Mouse (Mus musculus): ENCODE measurements at regions not wholly inside any gene's neighbourhood (a gene's known extent, or its start where the extent isn't known, plus 50 kb on each side); places are given as distances from the start of the nearest gene placed in this dataset.

DNA sequence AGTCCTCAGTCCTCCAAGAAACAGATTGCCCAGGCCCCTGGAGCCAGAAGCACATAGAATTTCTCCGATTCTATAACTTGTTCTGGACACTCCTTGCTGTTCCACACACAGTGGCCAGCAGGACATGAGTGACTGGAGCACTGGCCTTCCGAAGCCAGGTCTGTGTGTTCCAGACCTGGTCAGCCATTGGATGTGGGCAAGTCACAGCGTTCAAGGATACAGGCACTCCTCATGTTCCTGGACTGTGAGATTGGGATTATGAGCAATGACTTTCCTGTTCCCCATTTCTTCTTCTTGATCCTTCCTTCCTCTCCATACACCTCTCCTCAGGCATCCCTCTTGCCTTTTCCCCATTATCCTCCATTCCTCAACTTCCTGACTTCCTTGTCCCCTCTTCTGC, 281.8 kb upstream of the Gjb5 start:
- H3K4me2 ChIP-seq (ENCODE audit: insufficient read depth, low read depth, poor library complexity, severe bottlenecking) = no peak overlapping the region
- H3K36me3 ChIP-seq (replicated peaks in 1 of 2; ENCODE audit: control insufficient read depth in 1 of 2, insufficient read depth in 1 of 2, low read length in 1 of 2) = no peaks in the 10 kb centered on the region
- H3K9ac ChIP-seq (ENCODE audit: insufficient read depth, low read depth) = no peak overlapping the region
- no peak overlapping the region for H3K27ac ChIP-seq (ENCODE audit: insufficient read depth, low read depth)
- TF ChIP-seq HCFC1 (IDR thresholded peaks at IDR 0.05; ENCODE audit: low read depth, low read length) (no peak), ETS1 (conservative IDR thresholded peaks at IDR 0.05; ENCODE audit: low read depth, low read length) (no peak), PAX5 (IDR thresholded peaks at IDR 0.05; ENCODE audit: low read length) (no peak), BHLHE40 (IDR thresholded peaks at IDR 0.05; ENCODE audit: low read depth, low read length) (no peak), RCOR1 (conservative IDR thresholded peaks at IDR 0.05; ENCODE audit: low read depth, low read length) (no peak), RAD21 (IDR thresholded peaks at IDR 0.05; ENCODE audit: low read depth, low read length) (no peak), CTCF (conservative IDR thresholded peaks at IDR 0.05 in 1 of 2, IDR thresholded peaks at IDR 0.05 in 1 of 2; ENCODE audit: low read depth in 2 of 2, low read length in 2 of 2) (no peak), ZC3H11A (IDR thresholded peaks at IDR 0.05; ENCODE audit: low read depth, low read length) (no peak), MAFK (IDR thresholded peaks at IDR 0.05; ENCODE audit: insufficient replicate concordance, low read length) (no peak), MYC (IDR thresholded peaks at IDR 0.05; ENCODE audit: low read depth, low read length) (no peak), KAT2A (IDR thresholded peaks at IDR 0.05; ENCODE audit: insufficient replicate concordance, low read length) (no peak), MXI1 (IDR thresholded peaks at IDR 0.05; ENCODE audit: low read depth, low read length) (no peak), POLR2A (IDR thresholded peaks at IDR 0.05; ENCODE audit: low read depth, low read length) (no peak), MEF2A (IDR thresholded peaks at IDR 0.05; ENCODE audit: borderline replicate concordance, low read depth, low read length) (no peak), POLR2AphosphoS2 (IDR thresholded peaks at IDR 0.05; ENCODE audit: low read depth, low read length) (no peak), USF1 (IDR thresholded peaks at IDR 0.05; ENCODE audit: low read depth, low read length) (no peak), CHD1 (IDR thresholded peaks at IDR 0.05; ENCODE audit: low read depth, low read length) (no peak), E2F4 (IDR thresholded peaks at IDR 0.05; ENCODE audit: insufficient replicate concordance, low read depth, low read length) (no peak), JUN (IDR thresholded peaks at IDR 0.05; ENCODE audit: insufficient read depth, low read depth, low read length) (no peak)
- DNase-seq (ENCODE audit: extremely low read depth) = no peak
- dilution Hi-C loops (cut with MboI; ENCODE audit: extremely low pct_ligation_motif_present, extremely low pct_unique_long_range_greater_than_20kb, low sequenced_read_pairs) = no loop called here
- H3K4me1 ChIP-seq (ENCODE audit: control insufficient read depth in 1 of 2, insufficient read depth in 2 of 2) = no peaks in the 10 kb centered on the region
- H3K27me3 ChIP-seq (replicated peaks) = no peaks in the 10 kb centered on the region
- H3K4me3 ChIP-seq (replicated peaks in 1 of 3; ENCODE audit: low read depth in 2 of 3, low read length in 2 of 3, poor library complexity in 1 of 3) = no peak overlapping the region
- in situ Hi-C loops (cut with MboI; ENCODE audit: low pct_ligation_motif_present, low pct_unique_long_range_greater_than_20kb, low sequenced_read_pairs) = no loop called here
- H3K79me2 ChIP-seq (replicated peaks; ENCODE audit: control insufficient read depth, extremely low read depth, insufficient read depth, poor library complexity, severe bottlenecking) = no peaks in the 10 kb centered on the region
- peaks cover 82% of the 10 kb centered on the region for H3K9me3 ChIP-seq (replicated peaks; ENCODE audit: low read length)

DNA sequence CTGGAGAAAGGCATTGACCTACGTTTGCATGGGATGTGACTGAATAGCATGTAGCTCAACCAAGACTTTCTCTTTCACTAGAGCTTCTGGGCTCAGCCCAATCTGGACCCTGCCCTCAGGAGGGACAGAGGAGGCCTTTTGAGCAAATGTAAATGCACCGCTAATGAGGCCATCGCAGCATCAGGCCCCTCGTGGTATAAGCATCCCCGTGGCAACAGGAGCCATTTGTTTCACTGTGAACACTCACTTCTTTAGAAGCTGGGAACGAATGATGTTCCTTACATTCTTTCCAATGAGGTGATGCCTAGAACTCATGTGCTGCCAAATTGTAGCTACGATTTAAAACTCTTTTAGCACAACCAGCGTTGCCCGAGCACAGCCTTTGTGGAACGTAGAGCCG, 279.0 kb upstream of the Gjb5 start:
- Histone ChIP-seq H3K79me2 (replicated peaks; ENCODE audit: control insufficient read depth, extremely low read depth, insufficient read depth, poor library complexity, severe bottlenecking) (no peaks in the 10 kb centered on the region), H3K4me3 (replicated peaks in 1 of 3; ENCODE audit: low read depth in 2 of 3, low read length in 2 of 3, poor library complexity in 1 of 3) (no peak overlapping the region), H3K9me3 (replicated peaks; ENCODE audit: low read length) (peaks cover 74% of the 10 kb centered on the region), H3K4me2 (ENCODE audit: insufficient read depth, low read depth, poor library complexity, severe bottlenecking) (no peak overlapping the region), H3K4me1 (ENCODE audit: control insufficient read depth in 1 of 2, insufficient read depth in 2 of 2) (no peaks in the 10 kb centered on the region), H3K27ac (ENCODE audit: insufficient read depth, low read depth) (no peak overlapping the region), H3K36me3 (replicated peaks in 1 of 2; ENCODE audit: control insufficient read depth in 1 of 2, insufficient read depth in 1 of 2, low read length in 1 of 2) (no peaks in the 10 kb centered on the region), H3K27me3 (replicated peaks) (no peaks in the 10 kb centered on the region), H3K9ac (ENCODE audit: insufficient read depth, low read depth) (no peak overlapping the region)
- TF ChIP-seq POLR2AphosphoS2 (IDR thresholded peaks at IDR 0.05; ENCODE audit: low read depth, low read length) = no peak
- no peak for TF ChIP-seq POLR2A (IDR thresholded peaks at IDR 0.05; ENCODE audit: low read depth, low read length)
- no peak for TF ChIP-seq ZMIZ1 (IDR thresholded peaks at IDR 0.05; ENCODE audit: low read depth, low read length)
- TF ChIP-seq MYC (IDR thresholded peaks at IDR 0.05; ENCODE audit: low read depth, low read length) = no peak
- TF ChIP-seq JUN (IDR thresholded peaks at IDR 0.05; ENCODE audit: insufficient read depth, low read depth, low read length) = no peak
- TF ChIP-seq MAFK (IDR thresholded peaks at IDR 0.05; ENCODE audit: insufficient replicate concordance, low read length) = no peak
- TF ChIP-seq MAX (IDR thresholded peaks at IDR 0.05; ENCODE audit: low read length) = no peak
- TF ChIP-seq UBTF (IDR thresholded peaks at IDR 0.05; ENCODE audit: low read depth, low read length) = no peak
- TF ChIP-seq MAZ (IDR thresholded peaks at IDR 0.05; ENCODE audit: low read depth, low read length) = no peak
- TF ChIP-seq JUND (conservative IDR thresholded peaks at IDR 0.05; ENCODE audit: low read depth, low read length) = no peak
- no peak for TF ChIP-seq EP300 (IDR thresholded peaks at IDR 0.05; ENCODE audit: low read length)
- no peak for TF ChIP-seq GABPA (IDR thresholded peaks at IDR 0.05; ENCODE audit: insufficient replicate concordance, low read depth, low read length)
- TF ChIP-seq USF1 (IDR thresholded peaks at IDR 0.05; ENCODE audit: low read depth, low read length) = no peak
- TF ChIP-seq ELF1 (IDR thresholded peaks at IDR 0.05; ENCODE audit: low read depth, low read length) = no peak
- TF ChIP-seq CTCF (conservative IDR thresholded peaks at IDR 0.05 in 1 of 2, IDR thresholded peaks at IDR 0.05 in 1 of 2; ENCODE audit: low read depth in 2 of 2, low read length in 2 of 2) = no peak
- no peak for TF ChIP-seq RCOR1 (conservative IDR thresholded peaks at IDR 0.05; ENCODE audit: low read depth, low read length)
- DNase-seq (ENCODE audit: extremely low read depth) = no peak
- dilution Hi-C loops (cut with MboI; ENCODE audit: extremely low pct_ligation_motif_present, extremely low pct_unique_long_range_greater_than_20kb, low sequenced_read_pairs) = no loop called here
- in situ Hi-C loops (cut with MboI; ENCODE audit: low pct_ligation_motif_present, low pct_unique_long_range_greater_than_20kb, low sequenced_read_pairs) = no loop called here

Data from CH12.LX (cell line).